Comparison of ENCODE assay signal across 8 mouse cellular contexts in genomic region chr12:15815576-15816253, GRCm38 (mm10). TPM values are rescaled to one million over a fixed set of nuclear protein-coding genes. Genes with fewer than 3 reads are reported as not detected.
DNase-seq lines count a peak whose midpoint lies in the region; ATAC-seq and TF ChIP-seq lines count a peak whose summit lies in the region.

No protein-coding gene starts in this region.

- TF ChIP-seq CTCF in ES-Bruce4 (IDR thresholded peaks at IDR 0.05; ENCODE audit: low read depth, low read length), result no peak

- no peaks in the 10 kb centered on the region for H3K9me3 ChIP-seq in ES-Bruce4 (replicated peaks; ENCODE audit: control insufficient read depth, insufficient read depth, low read length, poor library complexity, severe bottlenecking)

- TF ChIP-seq POLR2A in ES-Bruce4 (IDR thresholded peaks at IDR 0.05; ENCODE audit: insufficient read depth, low read length), result no peak

- peaks cover 3% of the 10 kb centered on the region for H3K27me3 ChIP-seq in ES-Bruce4 (ENCODE audit: control insufficient read depth, insufficient read depth, low read length, poor library complexity, severe bottlenecking)

- no peak overlapping the region for H3K27ac ChIP-seq in ES-Bruce4 (ENCODE audit: insufficient read depth, low read length)

- peak; percentile 34 for ATAC-seq in frontal cortex, adult (ENCODE audit: low TSS enrichment)
- ATAC-seq in hematopoietic stem cell, adult 5-6 weeks (replicated peaks in 1 of 2; ENCODE audit: insufficient read depth in 1 of 2, low FRiP score in 2 of 2, low TSS enrichment in 1 of 2, low read depth in 1 of 2, poor library complexity in 2 of 2, severe bottlenecking in 2 of 2), result peak; percentile 20 to 23

- peak overlapping the region; percentile 76 for H3K4me3 ChIP-seq in ES-Bruce4 (ENCODE audit: low read depth, low read length)

- DNase-seq in brain, adult 2 months (ENCODE audit: low read depth, low spot score), result peak; percentile 90
- DNase-seq in layer of hippocampus, postnatal 14 days (ENCODE audit: low spot score in 2 of 2), result peak; percentile 73 to 80
- DNase-seq in lung, postnatal 25 days (ENCODE audit: low spot score), result peak; percentile 66
- DNase-seq in retina, adult 2 months (ENCODE audit: low read depth, low spot score), result peak; percentile 53
- DNase-seq in thymus, postnatal 14 days, result peak; percentile 90

- H3K4me1 ChIP-seq in ES-Bruce4 (ENCODE audit: control insufficient read depth, insufficient read depth, low read length), result no peaks in the 10 kb centered on the region

- H3K9ac ChIP-seq in ES-Bruce4 (ENCODE audit: low read depth, poor library complexity, severe bottlenecking), result peak overlapping the region; percentile 78

- no peaks in the 10 kb centered on the region for H3K36me3 ChIP-seq in ES-Bruce4 (ENCODE audit: control insufficient read depth, insufficient read depth, low read length, poor library complexity, severe bottlenecking)

- no peak for TF ChIP-seq EP300 in ES-Bruce4 (IDR thresholded peaks at IDR 0.05; ENCODE audit: insufficient read depth, low read depth, low read length)

RNA-seq across cellular contexts. Expression of gene Trib2, which starts 1.0 kb away (rescaled TPM):
- 8.6 and 11.2 TPM in 2 replicates for polyA plus RNA-seq in ES-Bruce4 (2011; ENCODE audit: insufficient read depth, insufficient read length, low read depth, missing spikeins)
- total RNA-seq in hematopoietic stem cell, adult 5-6 weeks (2017), result 7.2 and 9.3 TPM in 2 replicates
- 10 to 100 TPM; 51.9 to 54.6 TPM for total RNA-seq in layer of hippocampus, postnatal 14 days (2021)
